Mouse (Mus musculus) heart, postnatal 25 days (tissue): ENCODE results near the gene Tex16. TPM values are rescaled to one million over a fixed set of nuclear protein-coding genes. Genes with fewer than 3 reads are reported as not detected.

ENCODE experiments used
- DNase-seq: peaks from one replicate; pipeline ENCODE4 v3.0.0; 2022; ENCODE audit warnings: low spot score
- intact Hi-C: fragments of 180-260 bp; cut with DNase I; formaldehyde crosslinking; loops from one replicate; pipeline ENCODE4 v1.15.1; 2025
- total RNA-seq, 2 experiments: library from RNA; stranded (reverse); gene quantifications; 2 replicates each; pipeline ENCODE4 v1.2.3; 2021

Gene Tex16
- total RNA-seq: not detected

DNA sequence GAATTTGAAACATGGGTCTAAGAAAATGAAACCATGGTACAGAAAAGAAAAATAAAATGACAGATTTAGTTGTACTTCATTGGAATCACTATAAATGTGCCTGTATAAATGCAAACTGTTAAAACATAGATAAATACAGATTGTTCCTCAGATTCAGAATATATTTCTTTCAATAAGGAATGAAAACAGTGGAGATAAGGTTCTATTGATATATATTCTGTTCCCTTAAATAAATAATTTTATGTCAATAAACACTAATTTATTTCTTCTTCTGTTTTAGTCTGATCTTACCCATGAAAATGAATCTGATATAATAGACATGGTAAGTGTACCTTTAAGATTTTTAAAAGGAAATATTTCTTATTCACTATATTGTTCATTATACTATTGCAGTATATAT lies at the start of gene Tex16:
TSS of gene Tex16 (plus strand) at position 301 of the 400 bp plus-strand sequence.
- DNase-seq: no peak
- intact Hi-C loops: no loop called here

DNA sequence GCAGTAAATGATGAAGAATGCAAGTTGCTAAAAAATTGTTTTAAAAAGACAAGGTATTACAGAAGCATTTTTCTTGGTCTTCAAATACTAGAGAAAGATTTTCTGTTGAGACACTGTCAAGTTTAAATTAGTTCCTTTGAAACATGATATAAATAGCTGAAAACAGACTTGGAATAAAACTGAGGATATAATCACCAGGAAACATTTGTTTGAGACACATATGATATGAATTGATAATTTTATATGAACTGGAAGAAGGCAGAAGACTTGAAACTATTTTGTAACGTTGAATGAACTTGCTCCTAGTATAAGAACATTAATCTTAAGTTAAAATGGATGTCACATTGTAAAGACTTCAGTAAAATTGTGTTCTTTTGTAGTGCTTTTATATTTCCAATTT lies 11.1 kb upstream of the Tex16 start:
- no peak for DNase-seq
- intact Hi-C loops: no loop called here

Other genes with a start within 250 kb of the Tex16 start
- not detected for gene Gm45194, start 119.6 kb upstream of the Tex16 start, total RNA-seq
- gene 4933403O08Rik, start 228.0 kb downstream of the Tex16 start, total RNA-seq: not detected